8 mouse cellular contexts compared by ENCODE assay signal in the genomic region with DNA sequence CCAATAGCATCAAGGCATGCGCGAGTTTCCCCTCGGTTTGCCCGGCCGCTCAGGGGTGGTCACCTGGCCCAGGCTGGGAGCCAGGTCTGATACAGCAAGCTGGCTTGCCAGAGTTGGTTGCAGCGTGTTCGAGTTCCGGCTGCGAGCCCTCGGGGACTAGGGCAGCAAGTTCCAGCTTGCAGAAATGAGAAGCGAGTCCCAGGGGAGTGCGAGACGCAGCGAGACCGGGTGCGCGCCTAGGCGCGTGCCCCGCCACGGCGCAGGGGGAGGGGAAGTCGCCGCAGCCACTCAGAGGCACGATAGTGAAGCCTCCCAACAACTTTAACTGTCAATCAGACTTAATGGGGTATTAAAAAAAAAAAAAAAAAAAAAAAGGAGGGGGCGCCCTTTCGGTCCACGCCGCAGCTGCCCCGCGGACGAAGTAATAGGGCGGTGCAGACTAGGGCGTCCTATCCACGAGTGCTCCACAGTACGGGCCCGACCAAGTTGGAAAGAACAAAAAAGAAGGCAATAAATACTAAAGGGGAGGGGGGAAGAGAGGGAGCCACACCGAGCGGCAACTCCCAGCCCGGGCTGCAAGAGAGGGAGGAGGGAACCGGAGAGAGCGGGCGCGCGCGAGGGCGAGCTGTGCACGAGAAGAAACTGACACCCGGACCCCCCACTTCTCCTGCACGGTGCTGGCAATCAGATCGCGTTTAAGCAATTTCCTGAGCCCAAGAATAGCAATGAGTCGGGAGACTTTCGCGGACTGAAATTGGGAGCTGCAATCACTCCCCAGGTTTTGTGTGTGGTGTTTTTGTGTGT. TPM values are rescaled to one million over a fixed set of nuclear protein-coding genes. Genes with fewer than 3 reads are reported as not detected.
A peak's percentile ranks its signal among the peaks of the same experiment; 100 is the strongest.
DNase-seq lines count a peak whose midpoint lies in the region; ATAC-seq and TF ChIP-seq lines count a peak whose summit lies in the region.

A gene (plus strand): TSS at position 695 of the 804 bp plus-strand sequence.

- peak within 1 kb of the TSS; percentile 42 for H3K4me3 ChIP-seq in forebrain, embryonic 11.5 days (ENCODE audit: low read depth, low read length)
- peak within 1 kb of the TSS; percentile 68 for H3K4me3 ChIP-seq in heart, embryonic 15.5 days
- peak within 1 kb of the TSS; percentile 66 for H3K4me3 ChIP-seq in liver, embryonic 16.5 days (ENCODE audit: low read depth, low read length)
- peak within 1 kb of the TSS; percentile 54 for H3K4me3 ChIP-seq in neural tube, embryonic 12.5 days
- peak within 1 kb of the TSS; percentile 72 for H3K4me3 ChIP-seq in stomach, postnatal 0 days (ENCODE audit: low read depth, low read length)

- peak; percentile 25; the same call in 1 of the 2 replicates for TF ChIP-seq CTCF in stomach, postnatal 0 days (IDR thresholded peaks at IDR 0.05; ENCODE audit: low read depth)

- no peaks in the 10 kb centered on the region for H3K9me3 ChIP-seq in forebrain, embryonic 11.5 days (ENCODE audit: control insufficient read depth, low read length)
- no peaks in the 10 kb centered on the region for H3K9me3 ChIP-seq in heart, embryonic 15.5 days (replicated peaks)
- H3K9me3 ChIP-seq in liver, embryonic 16.5 days (replicated peaks; ENCODE audit: control insufficient read depth, low read length), result no peaks in the 10 kb centered on the region
- H3K9me3 ChIP-seq in neural tube, embryonic 12.5 days, result no peaks in the 10 kb centered on the region
- no peaks in the 10 kb centered on the region for H3K9me3 ChIP-seq in stomach, postnatal 0 days (ENCODE audit: control insufficient read depth, low read length)

- peak; percentile 84 for ATAC-seq in forebrain, embryonic 11.5 days (replicated peaks; ENCODE audit: low FRiP score)
- peak; percentile 68 for ATAC-seq in heart, embryonic 15.5 days (replicated peaks; ENCODE audit: insufficient number of reproducible peaks, insufficient read depth, low FRiP score, low read depth)
- ATAC-seq in liver, embryonic 16.5 days (ENCODE audit: low read depth), result peak; percentile 77
- peak; percentile 78 for ATAC-seq in neural tube, embryonic 12.5 days (ENCODE audit: low FRiP score, low read depth)
- peak; percentile 68 for ATAC-seq in stomach, postnatal 0 days (ENCODE audit: low FRiP score, low TSS enrichment)

- H3K4me2 ChIP-seq in forebrain, embryonic 11.5 days (ENCODE audit: low read depth, low read length, severe bottlenecking), result peak within 1 kb of the TSS; percentile 81
- peak within 1 kb of the TSS; percentile 98 for H3K4me2 ChIP-seq in heart, embryonic 15.5 days
- H3K4me2 ChIP-seq in liver, embryonic 16.5 days (ENCODE audit: low read depth, low read length), result peak within 1 kb of the TSS; percentile 73
- H3K4me2 ChIP-seq in neural tube, embryonic 12.5 days (replicated peaks), result peak within 1 kb of the TSS; percentile 90
- peak within 1 kb of the TSS; percentile 84 for H3K4me2 ChIP-seq in stomach, postnatal 0 days (replicated peaks; ENCODE audit: low read depth)

- H3K36me3 ChIP-seq in forebrain, embryonic 11.5 days (ENCODE audit: control insufficient read depth, insufficient read depth, low read length), result no peaks in the 10 kb centered on the region
- H3K36me3 ChIP-seq in heart, embryonic 15.5 days, result no peaks in the 10 kb centered on the region
- H3K36me3 ChIP-seq in liver, embryonic 16.5 days (ENCODE audit: control insufficient read depth, insufficient read depth), result no peaks in the 10 kb centered on the region
- H3K36me3 ChIP-seq in neural tube, embryonic 12.5 days, result no peaks in the 10 kb centered on the region
- no peaks in the 10 kb centered on the region for H3K36me3 ChIP-seq in stomach, postnatal 0 days (ENCODE audit: control insufficient read depth, insufficient read depth, low read length)

- H3K9ac ChIP-seq in forebrain, embryonic 11.5 days (ENCODE audit: low read length), result peak within 1 kb of the TSS; percentile 32
- peak within 1 kb of the TSS; percentile 72 for H3K9ac ChIP-seq in heart, embryonic 15.5 days
- H3K9ac ChIP-seq in liver, embryonic 16.5 days (ENCODE audit: low read depth, low read length), result peak within 1 kb of the TSS; percentile 70
- H3K9ac ChIP-seq in neural tube, embryonic 12.5 days, result peak within 1 kb of the TSS; percentile 71
- peak within 1 kb of the TSS; percentile 86 for H3K9ac ChIP-seq in stomach, postnatal 0 days (ENCODE audit: low read length)

- TF ChIP-seq EP300 in stomach, postnatal 0 days (optimal IDR thresholded peaks at IDR 0.05), result no peak

- 1% methylated on average over 55 of the region's 55 CpGs for WGBS in forebrain, embryonic 11.5 days
- WGBS in heart, embryonic 15.5 days, result 1% methylated on average over 55 of the region's 55 CpGs
- under 1% methylated on average over 55 of the region's 55 CpGs for WGBS in liver, embryonic 16.5 days (ENCODE audit: insufficient replicate concordance)
- under 1% methylated on average over 54 of the region's 55 CpGs for WGBS in neural tube, embryonic 12.5 days
- WGBS in stomach, postnatal 0 days, result 1% methylated on average over 54 of the region's 55 CpGs

- no peak within 1 kb of the TSS for H3K27ac ChIP-seq in forebrain, embryonic 11.5 days (ENCODE audit: low read depth, low read length)
- peak within 1 kb of the TSS; percentile 76 for H3K27ac ChIP-seq in heart, embryonic 15.5 days
- H3K27ac ChIP-seq in liver, embryonic 16.5 days (ENCODE audit: low read length), result peak within 1 kb of the TSS; percentile 71
- H3K27ac ChIP-seq in neural tube, embryonic 12.5 days, result peak within 1 kb of the TSS; percentile 20; the same call in 1 of the 2 replicates
- H3K27ac ChIP-seq in stomach, postnatal 0 days (replicated peaks), result peak within 1 kb of the TSS; percentile 96

- DNase-seq in CD4-positive helper T cell, adult 2 months (ENCODE audit: low read depth, low spot score), result peak; percentile 75
- DNase-seq in c-Kit-positive CD71-negative TER-119-negative erythroid progenitor cells, embryonic 14.5 days (ENCODE audit: low read depth), result peak; percentile 71
- peak; percentile 87 for DNase-seq in forebrain, embryonic 11.5 days (ENCODE audit: low spot score)
- DNase-seq in kidney, postnatal 25 days, result peak; percentile 93 to 96
- DNase-seq in stomach, postnatal 0 days (ENCODE audit: low spot score), result peak; percentile 88

- H3K27me3 ChIP-seq in forebrain, embryonic 11.5 days (ENCODE audit: control insufficient read depth, insufficient read depth, low read length), result peaks cover 24% of the 10 kb centered on the region
- no peaks in the 10 kb centered on the region for H3K27me3 ChIP-seq in heart, embryonic 15.5 days
- peaks cover 27% of the 10 kb centered on the region for H3K27me3 ChIP-seq in liver, embryonic 16.5 days (ENCODE audit: control insufficient read depth, insufficient read depth, low read depth, low read length)
- H3K27me3 ChIP-seq in neural tube, embryonic 12.5 days (replicated peaks), result 0 out of 2 replicates have a peak, but pooled peaks cover 6% of the 10 kb centered on the region
- no peaks in the 10 kb centered on the region for H3K27me3 ChIP-seq in stomach, postnatal 0 days (ENCODE audit: control insufficient read depth, insufficient read depth, low read length)

- peaks cover 8% of the 10 kb centered on the region for H3K4me1 ChIP-seq in forebrain, embryonic 11.5 days (replicated peaks; ENCODE audit: control insufficient read depth, insufficient read depth, low read length)
- peaks cover 51% of the 10 kb centered on the region for H3K4me1 ChIP-seq in heart, embryonic 15.5 days (replicated peaks)
- H3K4me1 ChIP-seq in liver, embryonic 16.5 days (ENCODE audit: control insufficient read depth, low read depth, low read length), result peaks cover 10% of the 10 kb centered on the region
- peaks cover 43% of the 10 kb centered on the region for H3K4me1 ChIP-seq in neural tube, embryonic 12.5 days
- H3K4me1 ChIP-seq in stomach, postnatal 0 days (replicated peaks; ENCODE audit: control insufficient read depth, insufficient read depth), result peaks cover 22% of the 10 kb centered on the region

RNA-seq across cellular contexts. Expression of the gene that starts here (rescaled TPM):
- 5.8 and 8.1 TPM in 2 replicates for polyA plus RNA-seq in forebrain, embryonic 11.5 days (2014; fragmentation: Nextera tagmentation; extraction: Ambion mirVana)
- 36.3 and 46.4 TPM in 2 replicates for polyA plus RNA-seq in heart, embryonic 15.5 days (2015; fragmentation: Nextera tagmentation; extraction: Ambion mirVana)
- polyA plus RNA-seq in liver, embryonic 16.5 days (2015; fragmentation: Nextera tagmentation; extraction: Ambion mirVana), result 35.3 and 39.2 TPM in 2 replicates
- polyA plus RNA-seq in neural tube, embryonic 12.5 days (2016; fragmentation: Nextera tagmentation; extraction: Ambion mirVana), result 77.3 and 90.2 TPM in 2 replicates
- polyA plus RNA-seq in stomach, postnatal 0 days (2015; fragmentation: Nextera tagmentation; extraction: Ambion mirVana), result 103 and 106 TPM in 2 replicates

Comparison
In these comparisons a context has a peak if more than half of its experiments do, and no peak if none do; other contexts are left out.
1. H3K9ac ChIP-seq: peak in every context shown above with its lines; median percentile 86 in stomach, postnatal 0 days; 72 in heart, embryonic 15.5 days; 71 in neural tube, embryonic 12.5 days; 70 in liver, embryonic 16.5 days; 32 in forebrain, embryonic 11.5 days.